Mouse (Mus musculus) lung, postnatal 0 days (tissue): ENCODE results near the gene Id1.

Experiments
- CTCF ChIP-seq: IDR thresholded peaks from 2 replicates; pipeline ENCODE4 v1.5.1; 2016; ENCODE audit warnings: antibody characterized with exemption, mild to moderate bottlenecking
- EP300 ChIP-seq: IDR thresholded peaks from 2 replicates; pipeline ENCODE4 v1.6.1; 2016; ENCODE audit warnings: antibody characterized with exemption, mild to moderate bottlenecking, control low read depth

DNA sequence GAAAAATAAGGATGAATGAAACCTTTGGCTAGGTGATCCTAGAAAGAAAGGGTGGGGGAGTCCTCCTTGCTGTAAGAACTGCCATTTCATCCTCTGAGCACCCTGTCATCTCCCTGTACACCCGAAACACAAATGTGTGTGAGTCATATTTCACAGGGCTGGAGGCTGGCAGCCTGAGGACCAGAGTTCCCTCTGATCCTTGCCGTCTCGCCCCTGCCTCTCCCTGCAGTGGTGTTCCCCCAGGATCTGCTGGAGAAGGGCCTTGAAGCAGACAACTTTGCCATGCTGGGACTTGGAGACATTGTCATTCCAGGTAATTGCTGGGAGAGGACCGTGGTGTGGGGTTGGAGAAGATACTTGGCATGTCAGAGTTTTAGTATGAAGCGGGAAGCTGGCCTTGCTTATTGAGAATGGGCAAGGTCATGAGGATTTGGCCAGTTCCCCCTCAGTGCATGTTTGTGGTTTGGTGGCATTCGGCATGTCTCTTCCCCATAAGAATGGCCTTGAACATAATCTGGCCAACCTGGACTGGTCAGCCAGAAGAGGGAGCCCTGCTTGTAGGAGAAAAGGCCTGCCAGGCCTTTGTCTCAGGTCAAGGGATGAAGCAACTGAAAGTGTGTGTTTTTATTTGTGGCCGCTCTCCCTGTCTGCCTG, 44.4 kb upstream of the Id1 start:
- TF ChIP-seq CTCF = peak; percentile 73
- TF ChIP-seq EP300 = no peak
